Mouse (Mus musculus): ENCODE results near the gene Tnks1bp1. TPM values are rescaled to one million over a fixed set of nuclear protein-coding genes. Genes with fewer than 3 reads are reported as not detected.

Tnks1bp1 gene
- total RNA-seq, 2 experiments from 2014 or later = 112 to 123 TPM

Other genes starting within 250 kb of the Tnks1bp1 start
- 1 to 10 TPM; 5.6 to 8.1 TPM for gene Ube2l6, start 249.2 kb upstream of the Tnks1bp1 start, total RNA-seq (2021)
- not detected for gene Smtnl1, start 225.4 kb upstream of the Tnks1bp1 start, total RNA-seq (2021)
- gene Timm10, start 221.0 kb upstream of the Tnks1bp1 start, total RNA-seq (2021) = 10 to 100 TPM; 48.1 to 59.6 TPM
- under 1 TPM; 0.18 to 0.69 TPM for gene Slc43a1, start 209.2 kb upstream of the Tnks1bp1 start, total RNA-seq (2021)
- 100 to 1,000 TPM in 1 of 2 experiments, 10 to 100 TPM in 1; 87.6 to 102 TPM for gene Rtn4rl2, start 161.3 kb upstream of the Tnks1bp1 start, total RNA-seq (2021)
- gene Slc43a3, start 111.4 kb upstream of the Tnks1bp1 start, total RNA-seq (2021) = under 1 TPM; 0.41 to 0.53 TPM
- not detected for gene Prg2, start 67.6 kb upstream of the Tnks1bp1 start, total RNA-seq (2021)
- not detected for gene Prg3, start 59.8 kb upstream of the Tnks1bp1 start, total RNA-seq (2021)
- gene Ssrp1, start 10.8 kb upstream of the Tnks1bp1 start, total RNA-seq (2021) = 10 to 100 TPM; 93.4 to 99.9 TPM
- 1 to 10 TPM; 2.2 to 2.3 TPM for gene P2rx3, start 10.6 kb upstream of the Tnks1bp1 start, total RNA-seq (2021)
- gene Aplnr, start 88.2 kb downstream of the Tnks1bp1 start, total RNA-seq (2021) = 1 to 10 TPM; 1.9 to 2.0 TPM
- 10 to 100 TPM; 29.3 to 34.9 TPM for gene Lrrc55, start 149.2 kb downstream of the Tnks1bp1 start, total RNA-seq (2021)